Mouse (Mus musculus): Measurements from ENCODE around the gene Ptprr. TPM values are rescaled to one million over a fixed set of nuclear protein-coding genes. Genes with fewer than 3 reads are reported as not detected.

Ptprr gene
- total RNA-seq, 2 experiments from 2014 or later = 1.9 to 2.5 TPM

Other genes with a start within 250 kb of the Ptprr start
- gene Tspan8, start 201.4 kb upstream of the Ptprr start, total RNA-seq (2021) = 1 to 10 TPM; 1.4 to 2.0 TPM
- not detected for gene 4933416C03Rik, start 95.7 kb downstream of the Ptprr start, total RNA-seq (2021)

Measured in heart, adult 18-20 months (tissue).